8 mouse cellular contexts compared by ENCODE assay signal in the genomic region with DNA sequence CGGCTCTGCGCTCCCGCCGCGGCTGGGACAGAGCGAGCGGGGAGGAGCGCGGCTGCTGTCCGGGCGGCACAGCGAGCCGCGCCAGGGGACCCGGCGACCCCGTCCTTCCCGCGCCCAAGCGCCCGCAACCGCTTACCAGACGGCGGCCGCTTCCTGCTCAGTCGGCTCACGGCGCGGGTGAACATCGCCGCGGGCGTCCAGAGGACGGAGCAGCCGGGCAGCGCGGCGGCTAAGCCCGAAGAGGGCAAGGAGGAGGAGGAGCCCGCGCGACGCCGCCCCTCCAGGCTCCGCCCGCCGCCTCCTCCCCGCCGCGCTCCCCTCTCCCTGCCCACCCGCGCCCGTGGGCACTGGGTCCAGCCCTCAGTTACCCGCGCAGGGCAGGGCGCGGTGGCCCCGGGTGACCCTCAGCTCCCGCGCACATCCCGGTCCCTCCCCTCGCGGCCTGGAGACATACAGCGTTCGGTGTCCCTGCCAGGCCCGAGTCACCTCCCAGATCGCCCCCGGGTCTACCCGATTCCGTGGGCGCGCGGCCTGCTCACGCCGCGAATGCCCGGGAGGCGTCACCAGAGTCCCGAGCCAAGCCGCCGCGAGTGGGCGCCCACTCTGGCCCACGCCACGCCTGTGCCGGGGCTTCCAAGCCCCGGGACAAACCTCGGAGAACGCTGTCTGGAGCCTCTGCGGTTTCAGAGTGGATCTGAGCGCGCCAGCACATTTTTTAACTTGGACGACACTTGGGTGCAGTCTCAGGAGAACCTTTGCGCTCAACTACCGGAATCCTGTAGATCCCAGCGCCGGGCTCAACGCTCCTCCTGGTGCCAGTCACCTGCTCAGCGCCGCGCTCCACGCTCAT. TPM values are rescaled to one million over a fixed set of nuclear protein-coding genes. Genes with fewer than 3 reads are reported as not detected.
DNase-seq lines count a peak whose midpoint lies in the region; ATAC-seq lines count a peak whose summit lies in the region.

Gene Rgs10 (minus strand): TSS at position 829 of the 850 bp plus-strand sequence.

- no peaks in the 10 kb centered on the region for H3K9me3 ChIP-seq in heart, embryonic 12.5 days (replicated peaks)
- H3K9me3 ChIP-seq in kidney, embryonic 16.5 days (ENCODE audit: low read length) = no peaks in the 10 kb centered on the region
- H3K9me3 ChIP-seq in liver, embryonic 13.5 days (replicated peaks) = no peaks in the 10 kb centered on the region
- H3K9me3 ChIP-seq in stomach, embryonic 15.5 days = no peaks in the 10 kb centered on the region

- H3K4me2 ChIP-seq in heart, embryonic 12.5 days = peak within 1 kb of the TSS; percentile 99
- H3K4me2 ChIP-seq in kidney, embryonic 16.5 days (replicated peaks; ENCODE audit: low read depth, low read length) = peak within 1 kb of the TSS; percentile 99
- peak within 1 kb of the TSS; percentile 99 for H3K4me2 ChIP-seq in liver, embryonic 13.5 days
- peak within 1 kb of the TSS; percentile 99 for H3K4me2 ChIP-seq in stomach, embryonic 15.5 days

- H3K36me3 ChIP-seq in heart, embryonic 12.5 days = no peaks in the 10 kb centered on the region
- no peaks in the 10 kb centered on the region for H3K36me3 ChIP-seq in kidney, embryonic 16.5 days (ENCODE audit: insufficient read depth, low read length)
- no peaks in the 10 kb centered on the region for H3K36me3 ChIP-seq in liver, embryonic 13.5 days
- no peaks in the 10 kb centered on the region for H3K36me3 ChIP-seq in stomach, embryonic 15.5 days

- ATAC-seq in erythroblast, adult 5-6 weeks (replicated peaks; ENCODE audit: low FRiP score, poor library complexity, severe bottlenecking) = peak; percentile 82
- peak; percentile 79 for ATAC-seq in heart, embryonic 12.5 days (ENCODE audit: insufficient number of reproducible peaks, low FRiP score)
- peak; percentile 85 for ATAC-seq in kidney, embryonic 16.5 days (ENCODE audit: low FRiP score, low TSS enrichment)
- ATAC-seq in liver, embryonic 13.5 days (ENCODE audit: low read depth) = peak; percentile 79
- peak; percentile 68; the same call in 1 of the 2 replicates for ATAC-seq in stomach, embryonic 15.5 days (ENCODE audit: insufficient read depth, low FRiP score, low read depth)

- H3K4me3 ChIP-seq in heart, embryonic 12.5 days = peak within 1 kb of the TSS; percentile 80
- peak within 1 kb of the TSS; percentile 75 for H3K4me3 ChIP-seq in kidney, embryonic 16.5 days (ENCODE audit: low read length)
- peak within 1 kb of the TSS; percentile 79 for H3K4me3 ChIP-seq in liver, embryonic 13.5 days (replicated peaks)
- peak within 1 kb of the TSS; percentile 75 for H3K4me3 ChIP-seq in stomach, embryonic 15.5 days (replicated peaks)

- WGBS in heart, embryonic 12.5 days = under 1% methylated on average over 81 of the region's 102 CpGs
- under 1% methylated on average over 70 of the region's 102 CpGs for WGBS in kidney, embryonic 16.5 days
- WGBS in liver, embryonic 13.5 days (ENCODE audit: insufficient replicate concordance) = under 1% methylated on average over 98 of the region's 102 CpGs
- WGBS in stomach, embryonic 15.5 days = under 1% methylated on average over 85 of the region's 102 CpGs

- no peak within 1 kb of the TSS for H3K27ac ChIP-seq in heart, embryonic 12.5 days (ENCODE audit: poor library complexity, severe bottlenecking)
- no peak within 1 kb of the TSS for H3K27ac ChIP-seq in kidney, embryonic 16.5 days (ENCODE audit: low read length)
- H3K27ac ChIP-seq in liver, embryonic 13.5 days = peak within 1 kb of the TSS; percentile 53
- no peak within 1 kb of the TSS for H3K27ac ChIP-seq in stomach, embryonic 15.5 days

- DNase-seq in 416B (ENCODE audit: low read depth) = peak; percentile 40
- peak; percentile 78 for DNase-seq in adrenal gland, postnatal 10 days
- DNase-seq in liver, embryonic 13.5 days = peak; percentile 56
- DNase-seq in natural killer cell, adult 2 months (ENCODE audit: low spot score in 2 of 2) = peak; percentile 7 to 29

- H3K4me1 ChIP-seq in heart, embryonic 12.5 days (replicated peaks) = peaks cover 26% of the 10 kb centered on the region
- H3K4me1 ChIP-seq in kidney, embryonic 16.5 days (ENCODE audit: insufficient read depth, low read length) = peaks cover 14% of the 10 kb centered on the region; the same call in 1 of the 2 replicates
- peaks cover 56% of the 10 kb centered on the region for H3K4me1 ChIP-seq in liver, embryonic 13.5 days (replicated peaks)
- H3K4me1 ChIP-seq in stomach, embryonic 15.5 days = peaks cover 14% of the 10 kb centered on the region

- H3K27me3 ChIP-seq in heart, embryonic 12.5 days (replicated peaks) = peaks cover 49% of the 10 kb centered on the region
- peaks cover 70% of the 10 kb centered on the region for H3K27me3 ChIP-seq in kidney, embryonic 16.5 days (ENCODE audit: insufficient read depth, low read length)
- peaks cover 46% of the 10 kb centered on the region for H3K27me3 ChIP-seq in liver, embryonic 13.5 days
- peaks cover 61% of the 10 kb centered on the region for H3K27me3 ChIP-seq in stomach, embryonic 15.5 days (replicated peaks)

- peak within 1 kb of the TSS; percentile 77 for H3K9ac ChIP-seq in heart, embryonic 12.5 days
- H3K9ac ChIP-seq in kidney, embryonic 16.5 days (replicated peaks; ENCODE audit: low read length) = peak within 1 kb of the TSS; percentile 68
- peak within 1 kb of the TSS; percentile 79 for H3K9ac ChIP-seq in liver, embryonic 13.5 days
- H3K9ac ChIP-seq in stomach, embryonic 15.5 days = peak within 1 kb of the TSS; percentile 63

RNA-seq across cellular contexts. Expression of gene Rgs10, which starts in this region (rescaled TPM):
- 10 to 100 TPM; 13.4 to 14.2 TPM for total RNA-seq in adrenal gland, postnatal 10 days (2021)
- 21.9 and 24.5 TPM in 2 replicates for total RNA-seq in erythroblast, adult 5-6 weeks (2015; ENCODE audit: low replicate concordance)
- total RNA-seq in erythroblast, adult 5-6 weeks (2017; ENCODE audit: low replicate concordance) = 22.7 and 44.9 TPM in 2 replicates
- 13.3 and 14.0 TPM in 2 replicates for polyA plus RNA-seq in heart, embryonic 12.5 days (2016; fragmentation: Nextera tagmentation; extraction: Ambion mirVana)
- polyA plus RNA-seq in kidney, embryonic 16.5 days (2015; fragmentation: Nextera tagmentation; extraction: Ambion mirVana) = 7.7 and 7.8 TPM in 2 replicates
- polyA plus RNA-seq in liver, embryonic 13.5 days (2015; fragmentation: Nextera tagmentation; extraction: Ambion mirVana) = 48.5 and 54.6 TPM in 2 replicates
- 25.7 and 27.9 TPM in 2 replicates for polyA plus RNA-seq in stomach, embryonic 15.5 days (2015; fragmentation: Nextera tagmentation; extraction: Ambion mirVana)

Comparison
In these comparisons a context has a peak if more than half of its experiments do, and no peak if none do; other contexts are left out.
1. DNase-seq: peak in every context shown above with its lines; median percentile 78 in adrenal gland, postnatal 10 days; 56 in liver, embryonic 13.5 days; 40 in 416B; 18 in natural killer cell, adult 2 months.